Mouse (Mus musculus): ENCODE measurements at regions not wholly inside any gene's neighbourhood (a gene's known extent, or its start where the extent isn't known, plus 50 kb on each side); places are given as distances from the start of the nearest gene placed in this dataset.

DNA sequence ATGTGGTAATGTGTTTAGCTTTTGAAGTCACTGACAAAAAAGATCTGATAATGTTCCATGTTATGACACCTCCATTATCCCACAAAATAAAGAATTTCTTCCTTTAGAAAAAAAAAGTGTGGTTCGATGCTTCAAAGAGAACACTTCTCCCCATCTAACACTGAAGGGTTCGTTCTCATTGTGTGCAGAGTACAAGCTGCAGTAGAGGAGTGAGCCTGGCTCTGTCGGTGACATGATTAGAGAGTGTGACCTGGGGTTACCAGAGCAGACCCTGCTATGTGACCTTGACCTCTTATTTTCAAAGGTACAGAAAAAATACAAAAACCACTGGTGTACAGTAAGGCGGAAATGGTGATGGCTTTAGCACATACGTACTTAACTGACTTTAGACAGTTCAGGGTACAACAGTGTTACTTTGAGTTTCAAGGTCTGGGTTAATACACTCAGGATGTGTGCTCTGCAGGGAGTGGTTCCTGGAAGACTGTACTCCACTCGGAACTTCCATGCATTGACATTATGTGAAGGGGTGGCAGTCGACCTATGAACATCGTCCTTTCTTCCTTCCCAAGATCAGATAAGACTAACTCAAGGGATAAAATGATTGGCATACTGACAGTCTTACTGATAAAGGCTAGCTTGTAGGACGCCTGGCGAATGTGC lies 265.2 kb upstream of the Gpc5 start:
- TF ChIP-seq TAL1 (IDR thresholded peaks at IDR 0.05; ENCODE audit: low read length) (no peak), GATA1 (IDR thresholded peaks at IDR 0.05; ENCODE audit: low read length) (no peak)

Measured in erythroblast, embryonic 14.5 days (primary cell).